Mouse (Mus musculus) retina, postnatal 7 days (tissue): ENCODE measurements around the gene Hydin.
"Not testable (repeated sequence)": the region's sequence is repeated elsewhere in the genome, so short reads cannot be mapped to it uniquely, and the experiment has no call there.

Experiments used
- DNase-seq: peaks from one replicate; pipeline ENCODE4 v3.0.0-alpha.2; 2012; ENCODE audit warnings: low read depth, low spot score

Gene Hydin

GRCm38 (mm10) chr8:110522495-110522894 lies 255.7 kb downstream of the Hydin start:
- not testable (repeated sequence) for DNase-seq

DNA sequence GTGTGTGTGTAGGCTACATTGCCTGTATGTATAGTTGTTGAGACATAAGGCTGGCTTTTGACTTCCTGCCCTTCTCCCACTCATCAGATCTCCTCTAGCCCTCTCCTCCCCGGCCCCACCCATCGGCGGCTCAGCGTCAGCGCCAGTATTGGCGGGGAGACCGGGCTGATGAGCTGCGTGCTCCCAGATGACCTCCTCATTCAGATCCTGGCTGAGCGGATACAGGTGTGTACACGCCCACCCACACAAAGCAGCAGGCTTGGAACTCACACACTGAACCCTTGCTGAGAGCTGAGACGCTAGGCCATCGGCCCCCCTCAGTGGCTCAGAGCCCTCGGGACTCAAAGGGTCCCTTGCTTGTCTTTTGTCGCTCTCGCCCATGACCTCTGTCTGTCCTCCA lies 256.2 kb downstream of the Hydin start:
- no peak for DNase-seq

DNA sequence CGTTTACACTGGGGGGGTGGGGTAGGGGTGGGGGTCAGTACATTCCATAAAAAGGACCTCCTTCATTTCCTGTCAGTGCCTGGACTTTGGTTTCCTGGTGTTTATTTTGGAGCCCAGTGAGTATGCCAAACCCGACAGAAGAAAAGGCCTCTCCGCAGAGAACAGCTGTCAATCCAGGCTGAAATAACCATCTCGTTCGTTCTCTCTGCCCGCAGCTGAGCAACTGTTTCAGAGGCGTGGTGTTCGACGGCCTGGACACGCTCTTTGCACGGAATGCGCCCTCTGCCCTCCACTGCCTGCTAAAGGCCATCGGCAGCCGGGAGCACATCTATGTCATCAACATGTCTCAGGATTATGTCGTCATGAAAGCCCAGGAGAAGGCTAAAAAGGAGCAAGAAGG lies 258.5 kb downstream of the Hydin start:
- DNase-seq: no peak

DNA sequence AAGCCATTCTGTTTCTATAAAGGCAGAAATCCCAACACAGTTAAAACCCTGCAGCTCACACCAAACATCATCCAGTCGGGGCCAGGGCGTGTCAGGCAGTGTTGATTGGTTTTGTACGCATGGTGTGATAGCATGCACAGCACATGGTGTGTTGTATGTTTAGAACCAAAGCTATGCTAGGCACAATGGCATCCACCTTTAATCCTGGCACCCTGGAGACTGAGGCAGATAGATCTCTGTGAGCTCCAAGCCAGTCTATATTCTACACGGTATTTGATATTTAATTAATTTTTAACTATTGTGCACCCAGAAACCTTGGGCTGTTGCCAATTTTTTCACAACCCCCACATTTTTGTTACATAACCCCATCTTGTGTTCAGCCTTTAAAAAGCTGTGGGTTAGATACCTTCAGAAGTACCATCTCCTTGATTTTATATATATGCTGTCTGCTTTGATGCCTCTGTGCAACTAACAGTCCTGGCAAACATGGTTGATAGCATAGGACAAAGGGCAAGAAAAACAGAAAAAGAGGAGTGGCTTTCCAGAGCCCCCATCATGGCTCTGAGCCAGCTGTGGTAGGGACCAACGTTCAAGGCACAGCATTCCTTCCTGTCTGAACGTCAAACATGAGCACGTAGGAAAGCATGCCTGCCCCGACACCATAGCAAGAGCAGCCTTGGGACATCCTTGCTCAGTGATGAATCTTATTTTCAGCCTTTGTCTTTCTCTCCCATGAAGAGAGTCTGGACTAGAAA lies 263.4 kb downstream of the Hydin start:
- no peak for DNase-seq

- no peak for DNase-seq
Measured at GRCm38 (mm10) chr8:110533781-110534180, 267.0 kb downstream of the Hydin start.

- DNase-seq: no peak
Measured at GRCm38 (mm10) chr8:110537849-110538248, 271.1 kb downstream of the Hydin start.

GRCm38 (mm10) chr8:110550343-110550742 lies 283.6 kb downstream of the Hydin start:
- no peak for DNase-seq

- DNase-seq: not testable (repeated sequence)
Measured at GRCm38 (mm10) chr8:110552111-110552510, 285.3 kb downstream of the Hydin start.

- DNase-seq: no peak
Measured at GRCm38 (mm10) chr8:110592641-110593040, 325.9 kb downstream of the Hydin start.

- DNase-seq: no peak
Measured at GRCm38 (mm10) chr8:110594164-110594563, 327.4 kb downstream of the Hydin start.

DNA sequence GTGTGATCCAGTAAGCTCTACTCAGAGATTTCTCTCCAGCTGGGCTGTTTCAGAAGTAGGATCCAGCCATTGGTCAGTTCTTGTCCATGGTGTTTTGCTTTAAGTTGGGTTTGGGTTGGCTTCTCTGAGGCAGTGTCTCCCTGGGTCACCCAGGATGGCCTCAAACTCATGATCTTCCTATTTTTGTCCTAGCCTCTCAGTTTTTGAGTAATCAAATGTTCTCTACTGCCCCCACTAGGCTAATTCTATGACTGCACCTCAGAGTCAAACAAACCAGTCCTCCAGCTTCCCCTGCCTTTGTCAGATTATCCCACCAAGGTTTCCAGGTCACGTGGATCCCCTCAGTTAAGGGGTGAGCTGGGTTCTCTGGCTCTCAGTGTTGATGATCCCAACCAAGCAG lies 337.8 kb downstream of the Hydin start:
- peak; percentile 38 for DNase-seq

DNA sequence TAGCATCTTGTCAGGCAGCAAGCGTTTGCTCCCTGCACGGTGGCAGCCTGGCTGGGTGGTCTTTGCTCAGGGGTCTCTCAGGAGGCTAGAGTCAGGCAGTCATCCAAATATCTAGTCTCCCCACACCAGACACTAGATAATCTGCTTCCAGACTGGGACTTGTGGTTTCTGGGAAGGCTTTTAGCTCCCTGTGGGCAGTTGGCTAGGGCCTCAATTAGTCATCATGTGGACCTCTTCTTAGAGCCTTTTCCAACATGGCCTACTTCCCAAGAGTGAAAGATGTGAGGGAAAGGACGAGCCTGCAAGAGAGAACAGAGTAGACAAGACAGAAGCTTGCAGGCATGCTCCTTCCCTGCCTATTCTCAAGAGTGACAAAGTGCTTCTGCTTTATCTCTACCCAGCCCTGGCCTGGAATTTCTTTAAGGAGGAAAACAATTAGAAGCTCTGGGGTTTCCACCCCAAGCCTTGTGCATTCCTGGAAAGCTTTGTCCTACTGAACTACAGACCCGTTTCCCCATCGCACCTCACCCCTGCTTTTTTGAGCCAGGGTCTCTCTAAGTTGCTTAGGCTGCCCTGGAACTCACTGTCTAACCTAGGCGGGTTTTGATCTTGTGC lies 338.7 kb downstream of the Hydin start:
- no peak for DNase-seq

DNA sequence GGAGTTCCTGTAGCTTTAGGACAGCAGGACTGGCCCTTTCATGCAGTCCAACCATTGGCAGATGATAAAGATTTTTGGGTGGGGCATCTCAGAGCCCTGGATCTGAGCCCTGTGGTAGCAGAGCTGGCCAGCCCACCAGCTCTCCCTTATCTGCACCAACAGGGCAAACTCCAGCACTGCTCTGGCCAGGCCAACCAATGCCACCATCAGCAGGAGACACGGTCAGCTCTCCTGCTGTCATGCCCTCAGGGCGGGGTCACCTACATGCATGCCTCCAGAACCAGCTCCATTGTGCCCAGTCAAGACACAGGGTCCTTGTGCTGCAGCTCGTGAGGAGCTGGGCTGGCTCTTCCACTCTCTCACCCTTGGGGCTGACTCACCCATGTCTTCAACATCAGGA lies 349.0 kb downstream of the Hydin start:
- DNase-seq: no peak

DNA sequence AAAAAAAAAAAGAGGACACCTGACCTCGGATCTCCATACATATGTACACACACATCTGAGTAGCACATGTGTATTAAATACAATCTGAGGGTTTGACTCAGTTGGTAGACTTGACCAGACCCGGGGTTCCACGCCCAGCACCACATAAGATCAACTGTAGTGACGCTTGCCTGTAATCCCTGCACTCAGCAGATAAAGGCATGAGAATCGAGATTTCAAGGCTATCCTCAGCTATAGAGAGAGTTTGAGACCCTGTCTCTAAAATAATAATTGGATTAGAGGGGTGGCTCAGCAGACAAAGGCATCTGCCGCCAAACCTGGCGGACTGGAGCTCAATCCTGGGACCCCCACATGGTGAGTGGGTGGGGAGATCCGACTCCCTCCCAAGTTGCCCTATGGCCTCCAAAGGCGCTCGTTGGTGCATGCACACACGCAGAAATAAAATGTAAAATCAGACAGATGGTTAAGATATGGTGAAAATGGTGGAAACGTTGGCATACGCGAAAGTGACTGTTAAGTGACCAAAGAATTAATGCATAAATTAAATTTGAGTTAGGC lies 351.1 kb downstream of the Hydin start:
- no peak for DNase-seq

DNA sequence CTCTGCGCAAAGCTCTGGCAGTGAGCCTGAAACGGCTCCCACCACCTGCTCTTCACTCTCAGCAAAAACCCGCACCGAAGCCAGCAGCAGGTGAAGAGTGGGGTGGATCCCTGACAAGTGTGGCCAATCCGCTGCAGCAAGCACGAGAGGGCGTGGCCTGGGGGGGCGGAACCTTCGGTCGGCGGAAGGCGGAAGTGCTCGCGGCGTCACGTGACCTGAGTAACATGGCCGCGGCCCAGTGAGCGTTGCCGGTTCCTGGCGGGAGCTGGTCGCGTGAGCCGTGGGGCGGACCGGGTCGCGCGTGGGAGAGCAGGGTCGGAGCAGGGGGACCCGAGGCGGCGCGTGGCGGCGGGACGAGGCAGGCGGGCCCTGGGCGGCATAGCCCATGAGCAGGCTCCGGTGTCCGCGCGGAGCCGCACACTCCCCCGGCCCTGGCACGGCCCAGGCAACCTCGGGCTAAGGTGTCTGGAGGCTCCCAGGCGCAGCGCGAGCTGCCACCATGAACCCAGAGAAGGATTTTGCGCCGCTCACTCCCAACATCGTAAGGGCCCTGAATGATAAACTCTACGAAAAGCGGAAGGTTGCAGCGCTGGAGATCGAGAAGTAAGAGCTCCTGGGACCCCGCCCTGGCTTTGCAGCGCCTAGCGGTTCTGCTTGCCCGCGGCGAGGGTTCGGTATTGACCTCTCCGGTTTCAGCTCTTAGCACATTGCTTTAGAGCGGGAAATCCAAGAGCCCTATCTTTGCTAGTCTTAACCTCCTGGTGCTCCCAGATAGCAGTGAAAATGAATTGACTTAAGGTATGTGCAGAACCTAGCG lies 351.8 kb downstream of the Hydin start, which contains the start of gene Vac14:
Gene Vac14 (plus strand): TSS at position 195 of the 817 bp plus-strand sequence.
- DNase-seq: peak; percentile 92

GRCm38 (mm10) chr8:110619208-110619574 lies 352.4 kb downstream of the Hydin start:
- no peak for DNase-seq

DNA sequence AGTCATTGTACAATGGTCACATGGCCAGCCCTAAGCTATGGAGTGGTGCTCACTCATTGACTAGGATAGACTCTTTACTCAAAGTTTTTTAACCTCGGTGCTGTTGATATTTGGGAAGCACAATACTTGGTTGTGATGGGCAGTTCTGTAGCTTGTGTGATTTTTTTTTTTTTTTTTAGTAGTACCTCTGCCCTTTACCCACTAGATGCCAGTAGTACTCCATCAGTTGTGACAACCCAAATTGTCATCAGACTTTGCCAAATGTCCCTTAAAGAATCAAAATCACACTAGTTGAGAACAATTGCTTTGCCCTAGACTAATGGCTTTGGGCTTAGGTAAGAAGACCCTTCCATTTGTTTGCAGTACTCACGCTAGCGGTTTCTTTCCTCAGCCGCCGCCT lies 353.1 kb downstream of the Hydin start:
- DNase-seq: no peak

- no peak for DNase-seq
Measured at GRCm38 (mm10) chr8:110626431-110626830, 359.7 kb downstream of the Hydin start.

DNA sequence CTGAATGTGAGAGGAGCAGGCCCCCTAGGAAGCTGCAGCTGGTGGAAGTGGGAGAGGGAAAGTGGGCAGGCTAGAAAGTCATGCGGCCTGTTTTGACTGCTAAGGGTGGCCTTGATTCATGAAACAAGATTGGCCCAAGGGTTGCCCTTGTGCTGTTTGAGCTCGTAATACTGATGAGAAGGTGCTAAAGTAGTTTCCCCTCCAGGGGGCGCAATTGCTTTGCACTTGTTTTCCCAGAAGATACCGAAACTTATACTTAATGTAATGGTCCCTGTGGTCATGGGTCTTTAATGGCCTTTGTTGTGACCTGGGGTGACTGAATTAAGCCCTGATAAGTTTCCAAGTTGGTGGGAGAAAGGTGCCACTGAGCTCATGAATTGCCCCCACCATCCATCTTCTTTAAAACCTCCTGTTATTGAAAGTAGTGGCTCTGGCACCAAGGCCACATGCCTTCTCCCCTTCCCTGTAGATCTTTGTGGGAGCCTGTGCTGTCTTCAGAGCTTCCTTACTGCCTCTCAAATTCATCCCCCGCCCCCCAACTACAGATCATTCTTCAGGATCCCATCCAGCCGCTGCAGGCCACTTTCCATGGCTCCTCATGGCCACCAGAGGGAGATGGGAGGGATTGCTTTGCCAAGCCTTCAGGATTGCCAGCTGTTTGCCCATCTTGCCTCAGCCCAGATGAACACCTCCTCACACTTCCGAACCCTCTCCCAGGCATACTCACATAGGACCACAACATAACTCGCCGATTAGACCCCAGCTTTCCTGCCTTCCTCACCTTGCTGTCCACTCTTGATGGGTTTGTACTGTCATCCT lies 362.7 kb downstream of the Hydin start:
- DNase-seq: no peak

GRCm38 (mm10) chr8:110630079-110630478 lies 363.3 kb downstream of the Hydin start:
- DNase-seq: no peak

DNA sequence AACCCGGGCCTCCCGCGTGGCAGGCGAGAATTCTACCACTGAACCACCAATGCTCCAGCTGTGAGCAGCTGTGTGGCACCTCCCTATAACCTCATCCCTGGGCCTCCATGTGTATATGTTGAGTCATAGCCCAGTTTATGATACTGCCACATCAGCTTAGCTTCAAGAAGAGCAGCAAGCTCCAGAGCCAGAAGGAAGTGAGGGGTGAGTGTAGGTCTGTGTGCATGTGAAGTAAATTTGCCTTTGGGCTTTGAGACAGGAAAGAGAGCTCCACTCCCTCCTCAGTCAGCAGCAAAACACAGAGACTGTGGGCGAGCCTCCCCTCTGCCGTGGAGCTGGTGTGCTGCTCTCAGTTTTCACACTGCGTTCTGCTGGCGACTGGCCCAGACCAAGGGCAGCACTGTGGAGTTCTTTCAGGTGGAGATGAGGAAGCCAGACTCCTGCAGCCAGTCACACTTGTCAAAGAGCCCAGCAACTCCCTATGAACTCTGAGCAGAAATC lies 363.8 kb downstream of the Hydin start:
- no peak for DNase-seq
